In genomic region chr12:17795660-17796278, GRCm38 (mm10) we compare ENCODE assay signal across 9 mouse cellular contexts.
DNase-seq lines count a peak whose midpoint lies in the region; ATAC-seq and TF ChIP-seq lines count a peak whose summit lies in the region.
"Had no signal": no experiment of that assay in that cellular context is flagged by ENCODE, and none has a peak within 500 bp of the region (broad histone marks: within the 10 kb centered on the region; RNA-seq: fewer than 3 reads in every experiment).

No protein-coding gene starts in this region.

- H3K4me1 ChIP-seq in ES-E14 (ENCODE audit: control insufficient read depth in 2 of 2, insufficient read depth in 2 of 2, low read length in 2 of 2, poor library complexity in 1 of 2): no peaks in the 10 kb centered on the region
- no peaks in the 10 kb centered on the region for H3K4me1 ChIP-seq in cerebellum, adult 2 months (ENCODE audit: control insufficient read depth, insufficient read depth, low read length)
- H3K4me1 ChIP-seq in liver, embryonic 14.5 days (replicated peaks; ENCODE audit: control insufficient read depth in 2 of 2, insufficient read depth in 2 of 2, low read length in 1 of 2): no peaks in the 10 kb centered on the region
- H3K4me1 ChIP-seq: embryonic facial prominence, embryonic 15.5 days had no signal

- in situ Hi-C loops in ES-E14 (cut with MboI; ENCODE audit: low sequenced_read_pairs in 2 of 2, unreplicated experiment in 2 of 2): loop anchor here in 1 of 2 experiments (10.0 kb wide), 1 partner anchor 221 kb away; no protein-coding TSS in a partner anchor

- TF ChIP-seq POLR2A in cerebellum, adult 2 months (IDR thresholded peaks at IDR 0.05; ENCODE audit: borderline replicate concordance, insufficient read depth, low read length): no peak

- DNase-seq in 3T3-L1 (ENCODE audit: low read depth, low spot score): peak; percentile 68
- peak; percentile 16 for DNase-seq in ES-E14 (ENCODE audit: low read depth, low spot score)
- peak; percentile 68 to 77 for DNase-seq in cerebellum, adult 2 months
- DNase-seq in gastrocnemius, postnatal 14 days: peak; percentile 51
- peak; percentile 88 for DNase-seq in kidney, postnatal 10 days
- DNase-seq in liver, embryonic 14.5 days (ENCODE audit: low read depth in 3 of 3, low spot score in 3 of 3): peak in 1 of 3 experiments; percentile 17
- peak; percentile 59 for DNase-seq in retina, adult 2 months (ENCODE audit: low read depth, low spot score)
- DNase-seq in urinary bladder, postnatal 14 days (ENCODE audit: low spot score): peak; percentile 80

- TF ChIP-seq CTCF in cerebellum, adult 2 months (IDR thresholded peaks at IDR 0.05; ENCODE audit: borderline replicate concordance, insufficient read depth, low read depth, low read length): peak; percentile 73
- TF ChIP-seq CTCF in liver, embryonic 14.5 days (IDR thresholded peaks at IDR 0.05; ENCODE audit: low read depth): peak; percentile 71

- no peak overlapping the region for H3K4me2 ChIP-seq in liver, embryonic 14.5 days (ENCODE audit: low read depth)
- H3K4me2 ChIP-seq: embryonic facial prominence, embryonic 15.5 days had no signal

- H3K9me3 ChIP-seq in ES-E14 (ENCODE audit: control insufficient read depth, insufficient read depth, low read depth, low read length): no peaks in the 10 kb centered on the region
- H3K9me3 ChIP-seq in liver, embryonic 14.5 days (ENCODE audit: control insufficient read depth, low read length): no peaks in the 10 kb centered on the region
- H3K9me3 ChIP-seq: embryonic facial prominence, embryonic 15.5 days had no signal

- ATAC-seq in liver, embryonic 14.5 days (ENCODE audit: insufficient read depth): no peak

- H3K9ac ChIP-seq in ES-E14 (ENCODE audit: insufficient read depth, low read depth, low read length, poor library complexity, severe bottlenecking): no peak overlapping the region
- H3K9ac ChIP-seq in liver, embryonic 14.5 days (replicated peaks): no peak overlapping the region
- H3K9ac ChIP-seq: embryonic facial prominence, embryonic 15.5 days had no signal

- H3K4me3 ChIP-seq in ES-E14 (ENCODE audit: insufficient read depth in 1 of 2, low read depth in 1 of 2, low read length in 2 of 2, poor library complexity in 1 of 2, severe bottlenecking in 1 of 2): no peak overlapping the region
- H3K4me3 ChIP-seq in cerebellum, adult 2 months (replicated peaks; ENCODE audit: insufficient read depth, low read depth, low read length): no peak overlapping the region
- H3K4me3 ChIP-seq in liver, embryonic 14.5 days (ENCODE audit: insufficient read depth in 1 of 2, low read depth in 2 of 2, low read length in 2 of 2): no peak overlapping the region
- H3K4me3 ChIP-seq: embryonic facial prominence, embryonic 15.5 days had no signal

- WGBS in cerebellum, adult 2 months: 68% methylated on average over 3 of the region's 3 CpGs
- whole genome bisulfite sequencing in liver, embryonic 14.5 days (ENCODE audit: insufficient replicate concordance): 56% methylated on average over 3 of the region's 3 CpGs

- no peak overlapping the region for H3K27ac ChIP-seq in ES-E14 (ENCODE audit: insufficient read depth, low read depth, low read length, poor library complexity, severe bottlenecking)
- no peak overlapping the region for H3K27ac ChIP-seq in cerebellum, adult 2 months (ENCODE audit: insufficient read depth, low read length)
- no peak overlapping the region for H3K27ac ChIP-seq in liver, embryonic 14.5 days
- H3K27ac ChIP-seq: embryonic facial prominence, embryonic 15.5 days had no signal

- intact Hi-C loops in gastrocnemius, postnatal 14 days (cut with DNase I; ENCODE audit: low total_unique reads): loop anchor here (5.0 to 10.0 kb wide), 2 partner anchors 121 to 238 kb away; no protein-coding TSS in a partner anchor

- no peaks in the 10 kb centered on the region for H3K27me3 ChIP-seq in cerebellum, adult 2 months (ENCODE audit: control insufficient read depth, insufficient read depth, low read length)
- H3K27me3 ChIP-seq in liver, embryonic 14.5 days (ENCODE audit: control insufficient read depth, insufficient read depth, low read length): no peaks in the 10 kb centered on the region
- H3K27me3 ChIP-seq: embryonic facial prominence, embryonic 15.5 days had no signal

- TF ChIP-seq EP300 in liver, embryonic 14.5 days (IDR thresholded peaks at IDR 0.05; ENCODE audit: low read depth): no peak

- H3K36me3 ChIP-seq in ES-E14 (ENCODE audit: control insufficient read depth, insufficient read depth, low read length, poor library complexity, severe bottlenecking): no peaks in the 10 kb centered on the region
- no peaks in the 10 kb centered on the region for H3K36me3 ChIP-seq in liver, embryonic 14.5 days (replicated peaks; ENCODE audit: control insufficient read depth, insufficient read depth, low read depth)
- H3K36me3 ChIP-seq: embryonic facial prominence, embryonic 15.5 days had no signal

TF ChIP-seq in ES-E14, 5 proteins besides CTCF, POLR2A, EP300 and RAD21:
- TF ChIP-seq MAFK (IDR thresholded peaks at IDR 0.05; ENCODE audit: insufficient read depth, low read depth, low read length): no peak
- no peak for TF ChIP-seq CHD2 (IDR thresholded peaks at IDR 0.05; ENCODE audit: low read depth, low read length)
- no peak for TF ChIP-seq HCFC1 (IDR thresholded peaks at IDR 0.05; ENCODE audit: borderline replicate concordance, insufficient read depth, low read length)
- TF ChIP-seq ZC3H11A (IDR thresholded peaks at IDR 0.05; ENCODE audit: borderline replicate concordance, low read depth, low read length): no peak
